Mouse (Mus musculus): ENCODE data around the gene Ylpm1. TPM values are rescaled to one million over a fixed set of nuclear protein-coding genes. Genes with fewer than 3 reads are reported as not detected.

Ylpm1 gene
- polyA plus RNA-seq, 1 experiment from 2014 or later, result 28.4 TPM

GRCm38 (mm10) chr12:85095859-85096258, 99.7 kb downstream of the Ylpm1 start:
- WGBS, result 75% methylated on average over 7 of the region's 7 CpGs
- H3K27ac ChIP-seq, result no peak overlapping the region
- H3K9ac ChIP-seq, result no peak overlapping the region
- no peaks in the 10 kb centered on the region for H3K36me3 ChIP-seq
- no peak for ATAC-seq (ENCODE audit: borderline replicate concordance, extremely low read depth, low FRiP score, low TSS enrichment)
- no peak overlapping the region for H3K4me3 ChIP-seq
- no peaks in the 10 kb centered on the region for H3K9me3 ChIP-seq
- no peaks in the 10 kb centered on the region for H3K27me3 ChIP-seq
- no peak overlapping the region for H3K4me2 ChIP-seq
- H3K4me1 ChIP-seq, result peaks cover 10% of the 10 kb centered on the region

DNA sequence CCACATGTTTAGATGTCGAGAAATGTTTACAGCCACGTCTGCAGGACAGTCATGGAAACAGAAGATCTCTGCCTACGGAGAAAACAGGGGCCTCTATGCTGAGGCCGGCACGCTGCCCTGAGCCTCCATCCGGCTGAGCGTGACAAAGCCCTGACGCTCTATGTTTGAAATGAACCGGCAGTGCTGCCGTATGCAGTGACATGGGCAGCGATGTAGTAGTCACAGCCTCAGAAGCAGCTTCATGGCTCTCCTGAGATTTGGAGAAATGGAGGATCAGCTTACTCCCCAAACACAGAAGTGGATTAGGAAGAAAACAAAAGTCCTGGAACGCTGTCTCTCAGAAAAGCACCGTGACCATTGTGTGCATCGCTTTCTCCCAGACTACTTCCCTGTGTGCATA, 104.9 kb downstream of the Ylpm1 start:
- H3K4me2 ChIP-seq, result no peak overlapping the region
- H3K9me3 ChIP-seq, result no peaks in the 10 kb centered on the region
- no peak for ATAC-seq (ENCODE audit: borderline replicate concordance, extremely low read depth, low FRiP score, low TSS enrichment)
- H3K27me3 ChIP-seq, result no peaks in the 10 kb centered on the region
- no peaks in the 10 kb centered on the region for H3K4me1 ChIP-seq
- H3K9ac ChIP-seq, result no peak overlapping the region
- no peak overlapping the region for H3K4me3 ChIP-seq
- H3K36me3 ChIP-seq, result no peaks in the 10 kb centered on the region
- H3K27ac ChIP-seq, result no peak overlapping the region
- 62% methylated on average over 14 of the region's 14 CpGs for WGBS

- 79% methylated on average over 5 of the region's 5 CpGs for WGBS
- Histone ChIP-seq H3K4me3 (no peak overlapping the region), H3K27me3 (no peaks in the 10 kb centered on the region), H3K4me2 (no peak overlapping the region), H3K9ac (no peak overlapping the region), H3K36me3 (no peaks in the 10 kb centered on the region), H3K27ac (no peak overlapping the region), H3K4me1 (0 out of 2 replicates have a peak, but pooled peaks cover 3% of the 10 kb centered on the region), H3K9me3 (no peaks in the 10 kb centered on the region)
- ATAC-seq (ENCODE audit: borderline replicate concordance, extremely low read depth, low FRiP score, low TSS enrichment), result no peak
These were observed 105.5 kb downstream of the Ylpm1 start for GRCm38 (mm10) chr12:85101521-85102106.

DNA sequence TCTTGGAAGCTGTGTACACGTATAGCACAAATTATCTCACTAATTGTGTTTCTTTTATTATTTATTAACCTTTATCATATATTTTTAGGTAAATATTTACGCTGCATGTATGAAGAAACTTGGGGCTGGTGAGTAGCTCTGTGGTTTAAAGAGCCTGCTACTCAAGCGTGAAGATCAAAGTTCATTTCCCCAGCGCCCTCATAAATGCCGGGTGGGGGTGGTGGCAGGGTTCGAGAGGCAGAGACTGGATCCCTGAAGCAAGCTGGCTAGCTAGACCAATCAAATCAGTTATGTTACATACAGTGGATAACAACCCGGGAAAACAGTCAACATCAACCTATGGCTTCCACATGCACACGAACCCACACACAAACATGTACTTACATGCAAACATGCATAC, 107.0 kb downstream of the Ylpm1 start:
- Histone ChIP-seq H3K4me3 (no peak overlapping the region), H3K27me3 (no peaks in the 10 kb centered on the region), H3K4me2 (no peak overlapping the region), H3K9ac (no peak overlapping the region), H3K27ac (no peak overlapping the region), H3K36me3 (no peaks in the 10 kb centered on the region), H3K9me3 (no peaks in the 10 kb centered on the region), H3K4me1 (0 out of 2 replicates have a peak, but pooled peaks cover 3% of the 10 kb centered on the region)
- 69% methylated on average over 8 of the region's 8 CpGs for WGBS
- ATAC-seq (ENCODE audit: borderline replicate concordance, extremely low read depth, low FRiP score, low TSS enrichment), result no peak

GRCm38 (mm10) chr12:85104789-85105188, 108.7 kb downstream of the Ylpm1 start:
- no peaks in the 10 kb centered on the region for H3K27me3 ChIP-seq
- peaks cover 10% of the 10 kb centered on the region; the same call in 1 of the 2 replicates for H3K4me1 ChIP-seq
- H3K9ac ChIP-seq, result no peak overlapping the region
- no peaks in the 10 kb centered on the region for H3K36me3 ChIP-seq
- no peak overlapping the region for H3K4me2 ChIP-seq
- WGBS, result 84% methylated on average over 8 of the region's 8 CpGs
- no peak overlapping the region for H3K4me3 ChIP-seq
- H3K27ac ChIP-seq, result no peak overlapping the region
- H3K9me3 ChIP-seq, result no peaks in the 10 kb centered on the region
- no peak for ATAC-seq (ENCODE audit: borderline replicate concordance, extremely low read depth, low FRiP score, low TSS enrichment)

GRCm38 (mm10) chr12:85106292-85106691, 110.2 kb downstream of the Ylpm1 start:
- peak overlapping the region; percentile 33 for H3K4me2 ChIP-seq
- no peak overlapping the region for H3K9ac ChIP-seq
- 5% methylated on average over 8 of the region's 8 CpGs for WGBS
- H3K27me3 ChIP-seq, result no peaks in the 10 kb centered on the region
- H3K36me3 ChIP-seq, result no peaks in the 10 kb centered on the region
- H3K4me1 ChIP-seq, result peaks cover 13% of the 10 kb centered on the region; the same call in 1 of the 2 replicates
- no peaks in the 10 kb centered on the region for H3K9me3 ChIP-seq
- H3K4me3 ChIP-seq, result no peak overlapping the region
- ATAC-seq (ENCODE audit: borderline replicate concordance, extremely low read depth, low FRiP score, low TSS enrichment), result no peak
- H3K27ac ChIP-seq, result no peak overlapping the region

- no peaks in the 10 kb centered on the region for H3K27me3 ChIP-seq
- H3K9me3 ChIP-seq, result no peaks in the 10 kb centered on the region
- H3K9ac ChIP-seq, result no peak overlapping the region
- no peak overlapping the region for H3K4me2 ChIP-seq
- 56% methylated on average over 3 of the region's 3 CpGs for WGBS
- no peak for ATAC-seq (ENCODE audit: borderline replicate concordance, extremely low read depth, low FRiP score, low TSS enrichment)
- H3K27ac ChIP-seq, result no peak overlapping the region
- H3K36me3 ChIP-seq, result no peaks in the 10 kb centered on the region
- H3K4me3 ChIP-seq, result no peak overlapping the region
- peaks cover 34% of the 10 kb centered on the region for H3K4me1 ChIP-seq
These were observed 112.5 kb downstream of the Ylpm1 start for GRCm38 (mm10) chr12:85108643-85109042.

- no peak overlapping the region for H3K9ac ChIP-seq
- H3K4me2 ChIP-seq, result peak overlapping the region; percentile 78
- no peak for ATAC-seq (ENCODE audit: borderline replicate concordance, extremely low read depth, low FRiP score, low TSS enrichment)
- H3K27me3 ChIP-seq, result no peaks in the 10 kb centered on the region
- 53% methylated on average over 4 of the region's 4 CpGs for WGBS
- H3K36me3 ChIP-seq, result no peaks in the 10 kb centered on the region
- H3K9me3 ChIP-seq, result no peaks in the 10 kb centered on the region
- no peak overlapping the region for H3K27ac ChIP-seq
- H3K4me1 ChIP-seq, result peaks cover 34% of the 10 kb centered on the region
- no peak overlapping the region for H3K4me3 ChIP-seq
These were observed 113.3 kb downstream of the Ylpm1 start for GRCm38 (mm10) chr12:85109426-85109825.

DNA sequence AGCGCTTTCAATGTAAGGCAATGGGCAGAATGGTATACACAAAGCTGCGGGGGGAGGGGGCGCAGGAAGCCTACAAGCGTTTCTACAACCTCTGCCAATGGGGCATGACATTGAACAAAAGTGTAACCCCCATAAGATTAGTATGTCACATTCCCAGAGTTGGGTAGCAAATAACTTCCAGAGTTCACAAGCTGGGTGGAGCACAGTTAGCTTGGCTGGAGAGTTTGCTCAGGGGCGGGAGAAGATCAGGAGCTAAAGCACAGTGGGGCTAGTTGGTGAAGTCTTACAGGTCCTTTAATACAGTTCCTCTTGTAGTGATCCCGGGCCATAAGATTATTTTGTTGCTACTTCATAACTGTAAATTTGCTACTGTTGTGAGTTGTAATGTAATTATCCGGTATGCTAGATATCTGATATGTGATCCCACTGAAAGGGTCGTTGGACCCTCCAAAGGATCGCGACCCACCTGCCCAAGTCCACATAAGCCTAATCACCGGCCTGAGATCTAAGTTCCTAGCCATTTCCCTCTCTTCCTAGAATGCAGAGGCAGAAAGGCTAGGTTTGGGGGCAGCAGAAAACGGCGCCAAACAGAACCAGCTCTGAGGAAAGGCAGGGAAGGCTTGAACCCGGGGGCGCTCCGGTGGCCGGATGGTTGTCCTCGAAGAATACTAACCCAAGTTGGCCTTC, 114.0 kb downstream of the Ylpm1 start:
- ATAC-seq (ENCODE audit: borderline replicate concordance, extremely low read depth, low FRiP score, low TSS enrichment), result peak; percentile 16; the same call in 1 of the 2 replicates
- WGBS, result 11% methylated on average over 18 of the region's 18 CpGs
- peak overlapping the region; percentile 84 for H3K4me3 ChIP-seq

GRCm38 (mm10) chr12:85110698-85111592, 114.8 kb downstream of the Ylpm1 start, which contains the start of the genes Prox2 and Dlst:
Gene Prox2 (minus strand): TSS chr12:85110759.
Gene Dlst (plus strand): TSS chr12:85110833.
- Histone ChIP-seq H3K27ac (peak within 1 kb of the TSS; percentile 84), H3K9me3 (no peaks in the 10 kb centered on the region), H3K4me2 (peak within 1 kb of the TSS; percentile 78), H3K36me3 (peaks cover 4% of the 10 kb centered on the region; the same call in 1 of the 2 replicates), H3K4me3 (peak within 1 kb of the TSS; percentile 84), H3K9ac (peak within 1 kb of the TSS; percentile 93), H3K4me1 (peaks cover 41% of the 10 kb centered on the region), H3K27me3 (no peaks in the 10 kb centered on the region)
- WGBS, result under 1% methylated on average over 83 of the region's 83 CpGs
- ATAC-seq (ENCODE audit: borderline replicate concordance, extremely low read depth, low FRiP score, low TSS enrichment), result peak; percentile 97

More for the DNA sequence above, 114.0 kb downstream of the Ylpm1 start:
- Histone ChIP-seq H3K27ac (peak overlapping the region; percentile 84), H3K4me1 (peaks cover 38% of the 10 kb centered on the region), H3K4me2 (peak overlapping the region; percentile 78), H3K9ac (peak overlapping the region; percentile 93), H3K36me3 (peaks cover 2% of the 10 kb centered on the region; the same call in 1 of the 2 replicates), H3K9me3 (no peaks in the 10 kb centered on the region), H3K27me3 (no peaks in the 10 kb centered on the region)

GRCm38 (mm10) chr12:85112550-85113251, 116.6 kb downstream of the Ylpm1 start:
- WGBS, result 80% methylated on average over 7 of the region's 7 CpGs
- H3K9ac ChIP-seq, result 0 out of 2 replicates have a peak overlapping the region, but pooled peaks have one; percentile 3
- H3K4me1 ChIP-seq, result peaks cover 41% of the 10 kb centered on the region
- H3K4me2 ChIP-seq, result peak overlapping the region; percentile 78
- no peaks in the 10 kb centered on the region for H3K27me3 ChIP-seq
- H3K4me3 ChIP-seq, result no peak overlapping the region
- H3K9me3 ChIP-seq, result no peaks in the 10 kb centered on the region
- H3K36me3 ChIP-seq, result peaks cover 11% of the 10 kb centered on the region; the same call in 1 of the 2 replicates
- H3K27ac ChIP-seq, result no peak overlapping the region
- no peak for ATAC-seq (ENCODE audit: borderline replicate concordance, extremely low read depth, low FRiP score, low TSS enrichment)
